Mouse (Mus musculus) A20 (cell line): Measurements from ENCODE around the gene Il11ra1.

Experiments used
- DNase-seq: peaks from one replicate; pipeline ENCODE4 v3.0.0-alpha.2; 2011; ENCODE audit warnings: low read depth, low spot score

Il11ra1 gene

GRCm38 (mm10) chr4:41708192-41708745 lies 8.5 kb downstream of the Il11ra1 start:
- DNase-seq = peak; percentile 74

DNA sequence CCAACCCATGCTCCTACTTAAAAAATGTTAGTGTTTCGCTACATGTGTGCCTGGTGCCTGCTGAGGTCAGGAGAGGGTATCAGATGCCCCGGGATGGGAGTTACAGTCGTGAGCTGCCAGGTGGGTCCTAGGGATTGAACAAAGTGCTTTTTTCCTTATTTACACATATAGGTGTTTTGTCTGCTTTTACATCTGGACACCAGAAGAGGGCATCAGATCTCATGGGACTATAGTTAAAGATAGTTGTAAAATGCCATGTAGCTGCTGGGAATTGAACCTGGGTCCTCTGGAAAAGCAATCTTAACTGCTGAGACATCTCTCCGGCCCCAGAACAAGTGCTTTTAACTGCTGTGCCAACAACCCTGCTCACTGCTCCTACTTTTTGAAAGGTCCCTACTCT lies 10.4 kb downstream of the Il11ra1 start:
- no peak for DNase-seq

- no peak for DNase-seq
Observed at GRCm38 (mm10) chr4:41711705-41712375, 12.1 kb downstream of the Il11ra1 start.

GRCm38 (mm10) chr4:41712421-41713196 lies 12.8 kb downstream of the Il11ra1 start:
- peak; percentile 65 for DNase-seq

- peak; percentile 90 for DNase-seq
Observed at GRCm38 (mm10) chr4:41713197-41714067, 13.6 kb downstream of the Il11ra1 start, which contains the start of gene Rpp25l. Rpp25l (minus strand) TSS chr4:41713534.

DNA sequence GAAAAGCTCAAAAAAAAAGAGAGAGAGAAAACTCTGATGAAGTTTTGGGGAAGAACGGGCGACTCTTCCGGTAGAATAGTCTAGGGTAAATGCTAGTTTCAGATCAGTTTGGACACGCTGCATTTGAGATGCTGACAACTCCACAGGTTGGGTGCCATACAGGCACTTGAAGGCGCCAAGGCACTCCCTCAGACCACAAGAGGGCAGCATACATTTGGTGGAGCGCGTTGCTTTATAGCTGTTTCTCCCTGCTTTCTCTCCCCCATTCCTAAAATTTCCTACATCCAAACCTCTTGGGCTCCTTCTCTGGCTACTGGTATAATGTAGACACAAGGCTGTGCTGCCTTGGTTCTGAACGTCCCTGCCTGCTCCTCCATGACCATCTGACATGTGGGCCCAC lies 14.5 kb downstream of the Il11ra1 start:
- peak; percentile 80 for DNase-seq

- DNase-seq = no peak
Observed at GRCm38 (mm10) chr4:41715082-41715481, 15.3 kb downstream of the Il11ra1 start.

DNA sequence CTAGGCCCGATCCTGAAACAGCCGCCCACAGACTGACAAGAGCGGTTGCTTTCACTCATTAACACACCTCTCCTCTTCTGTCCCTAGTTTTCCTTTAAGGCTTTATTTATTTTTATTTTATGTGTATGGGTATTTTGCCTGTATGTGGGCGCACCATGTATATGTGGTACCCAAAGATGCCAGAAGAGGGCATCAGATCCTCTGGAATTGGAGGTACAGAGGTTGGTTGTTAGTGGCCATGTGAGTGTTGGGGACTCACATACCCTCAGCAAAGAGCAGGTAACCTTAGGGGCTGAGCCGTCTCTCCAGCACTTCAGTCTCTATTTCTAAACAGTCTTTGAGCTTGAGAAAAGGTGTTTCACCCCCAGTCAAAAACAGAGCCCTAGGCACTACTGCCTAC lies 15.8 kb downstream of the Il11ra1 start:
- DNase-seq = peak; percentile 59

GRCm38 (mm10) chr4:41716834-41717233 lies 17.0 kb downstream of the Il11ra1 start:
- DNase-seq = no peak

DNA sequence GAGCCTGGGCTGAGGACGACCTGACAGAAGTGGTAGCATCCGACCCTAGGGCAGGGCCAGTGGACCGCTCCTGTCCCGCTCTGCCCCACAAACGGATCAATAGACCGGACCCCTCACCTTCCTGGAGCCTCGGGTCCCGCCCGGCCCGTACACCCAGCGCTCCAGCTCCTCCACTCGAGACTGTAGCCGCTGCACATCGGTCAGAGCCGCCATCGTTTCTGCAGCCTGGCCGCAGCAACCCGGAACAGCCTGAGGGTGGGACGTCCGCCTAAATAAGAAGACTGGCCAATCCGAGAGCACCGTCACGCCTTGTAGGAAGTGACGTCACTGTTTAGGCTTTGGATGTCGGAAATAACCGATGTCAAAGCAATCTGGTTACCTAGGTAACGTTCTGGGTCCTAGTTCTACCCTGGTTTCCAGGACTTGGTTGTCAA lies 23.1 kb downstream of the Il11ra1 start, which contains the start of gene Dctn3:
Dctn3 (minus strand) TSS at position 253 of the 434 bp plus-strand sequence.
- DNase-seq = peak; percentile 93

DNA sequence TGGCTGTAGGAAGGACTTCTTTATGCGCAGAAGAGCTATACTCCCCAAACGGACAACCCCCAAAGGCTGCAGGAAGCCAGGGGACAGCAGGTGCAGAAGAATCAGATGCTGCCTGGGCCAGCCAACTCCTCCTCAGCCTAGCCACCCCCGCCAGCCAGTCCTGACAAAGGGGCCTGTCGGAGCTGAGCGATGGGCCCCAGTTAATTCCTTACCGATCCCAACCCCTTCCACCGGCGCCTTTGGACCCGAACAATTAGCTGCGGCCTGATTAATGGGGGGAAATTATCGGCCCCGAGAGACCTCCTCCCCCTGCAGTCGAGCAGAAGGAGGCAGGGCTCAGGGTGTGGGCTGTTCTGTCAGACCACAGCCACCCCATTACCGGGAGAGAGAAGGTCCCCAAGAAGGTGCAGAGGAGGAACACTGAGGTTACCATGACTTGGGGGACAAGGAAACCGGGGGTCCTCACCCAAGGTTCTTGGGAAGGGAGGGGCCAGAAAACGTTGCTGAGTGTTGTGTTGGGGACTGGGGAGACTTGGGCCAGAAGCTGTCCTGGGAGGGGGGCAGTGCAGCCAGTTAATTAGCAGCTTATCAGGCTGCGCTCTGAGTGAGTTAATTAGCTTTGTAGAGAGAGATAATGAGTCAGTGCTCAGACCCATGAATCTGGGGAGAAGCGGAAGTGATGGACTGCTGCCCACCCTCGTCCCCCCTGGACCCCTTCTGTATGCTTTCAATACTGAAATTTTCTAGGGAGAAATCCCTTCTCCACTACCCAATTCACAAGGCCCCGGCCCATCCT lies 27.2 kb downstream of the Il11ra1 start:
- DNase-seq = no peak

DNA sequence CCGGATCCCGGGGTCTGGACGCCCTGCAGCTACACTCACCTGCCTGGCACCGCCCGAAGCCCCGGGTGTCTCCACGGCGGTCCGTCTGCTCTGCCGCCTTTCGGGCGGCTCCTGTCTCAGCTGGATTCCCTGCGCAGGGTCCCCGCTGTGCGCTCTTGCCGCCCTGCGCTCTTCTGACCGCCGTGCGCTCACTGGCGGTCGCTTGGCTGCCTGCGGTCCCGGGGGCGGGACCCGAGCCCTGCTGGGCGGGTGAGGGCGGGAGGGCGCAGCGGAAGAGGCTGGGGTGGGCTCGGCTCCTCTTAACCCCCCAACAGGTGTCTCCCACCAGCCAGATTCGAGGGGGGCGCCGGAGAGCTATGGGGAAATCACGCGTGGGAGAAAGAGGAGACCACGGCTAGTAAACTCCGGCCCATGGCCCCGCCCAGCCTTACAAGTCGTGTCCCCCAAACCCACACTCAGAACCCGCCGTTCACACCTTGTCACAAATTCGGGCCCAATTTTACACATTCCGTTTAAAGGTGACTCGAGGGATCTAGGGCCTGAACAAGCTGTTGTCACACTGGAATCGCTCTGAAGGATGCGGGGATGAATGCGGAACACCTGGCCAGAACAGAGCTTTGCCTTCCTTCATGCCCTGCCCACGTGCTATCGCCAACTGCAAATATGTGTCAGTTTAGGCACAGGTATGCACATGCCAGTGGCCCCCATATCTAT lies 31.4 kb downstream of the Il11ra1 start, which contains the start of gene Arid3c:
Arid3c (minus strand) TSS at position 91 of the 714 bp plus-strand sequence.
- no peak for DNase-seq

GRCm38 (mm10) chr4:41737602-41738255 lies 37.9 kb downstream of the Il11ra1 start:
- peak; percentile 79 for DNase-seq

- peak; percentile 44 for DNase-seq
Observed at GRCm38 (mm10) chr4:41738256-41738603, 38.4 kb downstream of the Il11ra1 start.

DNA sequence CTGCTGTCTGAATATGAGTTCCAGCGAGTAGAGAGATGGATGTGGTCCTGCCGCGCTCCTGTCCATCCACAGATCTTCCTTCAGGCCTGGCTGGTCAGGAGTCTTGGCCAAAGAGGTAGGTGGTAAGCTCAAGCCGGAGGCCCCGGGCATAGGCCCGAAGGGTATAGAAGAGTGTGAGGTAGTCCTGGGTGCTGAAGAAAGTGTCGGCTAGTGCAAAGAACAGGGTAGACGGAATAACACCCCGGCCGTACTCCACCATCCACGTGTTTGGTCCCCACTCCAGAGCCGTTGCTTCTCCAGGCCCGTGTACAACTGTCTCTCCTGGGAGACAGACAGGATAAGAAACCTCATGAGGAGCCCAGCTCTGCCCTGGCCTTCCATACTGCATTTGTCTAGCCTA lies 39.5 kb downstream of the Il11ra1 start:
- no peak for DNase-seq

GRCm38 (mm10) chr4:41740380-41741157 lies 40.8 kb downstream of the Il11ra1 start:
- DNase-seq = peak; percentile 84

GRCm38 (mm10) chr4:41741158-41741560 lies 41.4 kb downstream of the Il11ra1 start:
- DNase-seq = peak; percentile 98

- no peak for DNase-seq
Observed at GRCm38 (mm10) chr4:41744131-41744530, 44.3 kb downstream of the Il11ra1 start.

DNA sequence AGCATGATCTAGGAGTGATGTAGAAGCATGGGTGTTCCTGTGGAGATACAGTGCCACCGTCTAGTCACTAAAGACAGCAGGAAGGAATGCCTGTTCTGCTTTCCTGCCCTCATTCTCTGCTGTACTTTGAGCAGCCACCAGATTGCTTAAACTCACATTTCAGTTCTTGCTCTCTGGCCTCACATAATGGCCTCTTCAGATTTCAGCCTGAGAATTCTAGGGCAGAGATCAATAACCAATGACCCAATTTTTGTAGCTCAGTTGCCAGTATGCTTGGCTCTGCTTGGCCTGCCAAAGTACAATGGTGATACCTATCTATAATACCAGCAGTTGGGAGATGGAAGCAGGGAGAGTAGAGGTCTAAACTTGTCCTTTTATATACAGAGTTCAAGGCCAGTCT lies 45.2 kb downstream of the Il11ra1 start:
- no peak for DNase-seq
